Mouse (Mus musculus): ENCODE data around the gene Cct6b.

- TF ChIP-seq CTCF (IDR thresholded peaks at IDR 0.05; ENCODE audit: extremely low read depth, insufficient read depth, low read length) = no peak
- no peak for TF ChIP-seq POLR2A (IDR thresholded peaks at IDR 0.05; ENCODE audit: extremely low read depth, insufficient read depth, low read length)
Measured at GRCm38 (mm10) chr11:82763261-82763660, 860 bp downstream of the Cct6b start.

All from cortical plate, adult 2 months (tissue).